Mouse (Mus musculus) limb, embryonic 10.5 days (tissue): ENCODE measurements around the gene Plin3. TPM values are rescaled to one million over a fixed set of nuclear protein-coding genes. Genes with fewer than 3 reads are reported as not detected.

ENCODE experiments used
- DNase-seq: peaks from one replicate; pipeline ENCODE4 v3.0.0-alpha.2; 2017; ENCODE audit warnings: low spot score
- H3K27ac ChIP-seq: fragments of 300-500 bp; sonication (generic); 2 replicates; pipeline ENCODE4 v1.5.1; 2016; ENCODE audit warnings: mild to moderate bottlenecking
- H3K27me3 ChIP-seq: fragments of 300-500 bp; sonication (generic); 2 replicates; pipeline ENCODE4 v1.6.1; 2016; ENCODE audit warnings: low read depth, mild to moderate bottlenecking; ENCODE audit not compliant: poor library complexity, severe bottlenecking
- H3K36me3 ChIP-seq: fragments of 300-500 bp; sonication (generic); 2 replicates; pipeline ENCODE4 v1.6.1; 2016; ENCODE audit warnings: mild to moderate bottlenecking, moderate library complexity
- H3K4me1 ChIP-seq: fragments of 300-500 bp; sonication (generic); 2 replicates; pipeline ENCODE4 v1.6.1; 2016
- H3K4me3 ChIP-seq: fragments of 300-500 bp; sonication (generic); 2 replicates; pipeline ENCODE4 v1.5.1; 2016; ENCODE audit warnings: mild to moderate bottlenecking, moderate library complexity
- H3K9me3 ChIP-seq: fragments of 300-500 bp; sonication (generic); replicated peaks from 2 replicates; pipeline ENCODE4 v1.6.1; 2016; ENCODE audit warnings: mild to moderate bottlenecking
- WGBS: fragments of 180-500 bp; shearing (Covaris S2); methylation state at CpG from one replicate; pipeline ENCODE4 v1.1.7; 2016; 5-methylcytosine and 5-hydroxymethylcytosine counted together
- polyA plus RNA-seq: library from polyadenylated mRNA; unstranded; fragments of >200 nt; fragmentation: Nextera tagmentation; extraction: Ambion mirVana; gene quantifications from 2 replicates; pipeline ENCODE4 v1.2.1, GENCODE M21; 2016

The Plin3 gene
- polyA plus RNA-seq, 1 experiment from 2014 or later: 89.7 TPM

DNA sequence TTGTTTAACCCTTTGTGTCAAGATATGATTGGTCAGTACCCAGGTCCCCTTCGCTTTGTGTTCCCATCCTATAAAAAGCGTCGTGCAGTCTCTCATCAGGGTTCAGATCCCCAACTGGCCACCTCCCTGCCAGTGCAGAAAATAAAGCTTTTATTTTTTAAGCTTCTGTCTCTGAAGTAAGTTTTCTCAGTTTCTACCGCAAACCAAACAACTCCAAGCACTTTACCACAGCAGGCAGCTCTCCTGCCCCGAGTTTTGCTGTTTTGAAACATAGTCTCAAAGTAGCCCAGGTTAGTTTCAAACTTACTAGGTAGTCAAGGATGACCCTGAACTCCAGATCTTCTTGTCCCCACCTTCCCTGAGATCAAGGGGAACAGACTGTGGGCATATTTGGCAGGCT lies 14.3 kb downstream of the Plin3 start:
- H3K27me3 ChIP-seq: no peaks in the 10 kb centered on the region
- H3K9me3 ChIP-seq: no peaks in the 10 kb centered on the region
- no peak overlapping the region for H3K4me3 ChIP-seq
- no peak for DNase-seq
- H3K36me3 ChIP-seq: peaks cover 52% of the 10 kb centered on the region
- H3K4me1 ChIP-seq: peaks cover 36% of the 10 kb centered on the region
- 94% methylated on average over 5 of the region's 5 CpGs for WGBS
- 0 out of 2 replicates have a peak overlapping the region, but pooled peaks have one; percentile 2 for H3K27ac ChIP-seq

GRCm38 (mm10) chr17:56277567-56277893 lies 15.1 kb downstream of the Plin3 start:
- peaks cover 41% of the 10 kb centered on the region for H3K4me1 ChIP-seq

GRCm38 (mm10) chr17:56276643-56277566 lies 15.8 kb downstream of the Plin3 start, which contains the start of gene Ticam1:
TSS of gene Ticam1 (minus strand) at chr17:56276786.
- Histone ChIP-seq H3K36me3 (peaks cover 48% of the 10 kb centered on the region), H3K9me3 (no peaks in the 10 kb centered on the region), H3K27ac (peak within 1 kb of the TSS; percentile 81), H3K27me3 (no peaks in the 10 kb centered on the region), H3K4me1 (peaks cover 41% of the 10 kb centered on the region), H3K4me3 (peak within 1 kb of the TSS; percentile 60)
- 9% methylated on average over 21 of the region's 21 CpGs for WGBS
- peak; percentile 95 for DNase-seq

More at GRCm38 (mm10) chr17:56277567-56277893, 15.1 kb downstream of the Plin3 start:
- peak overlapping the region; percentile 81 for H3K27ac ChIP-seq
- no peaks in the 10 kb centered on the region for H3K9me3 ChIP-seq
- WGBS: 46% methylated on average over 2 of the region's 2 CpGs
- peak overlapping the region; percentile 60 for H3K4me3 ChIP-seq
- no peaks in the 10 kb centered on the region for H3K27me3 ChIP-seq
- no peak for DNase-seq
- H3K36me3 ChIP-seq: peaks cover 46% of the 10 kb centered on the region

GRCm38 (mm10) chr17:56275842-56276480 lies 16.7 kb downstream of the Plin3 start:
- Histone ChIP-seq H3K4me3 (peak overlapping the region; percentile 60), H3K9me3 (no peaks in the 10 kb centered on the region), H3K36me3 (peaks cover 48% of the 10 kb centered on the region), H3K4me1 (peaks cover 37% of the 10 kb centered on the region), H3K27ac (peak overlapping the region; percentile 81), H3K27me3 (no peaks in the 10 kb centered on the region)
- 31% methylated on average over 5 of the region's 5 CpGs for WGBS
- no peak for DNase-seq

DNA sequence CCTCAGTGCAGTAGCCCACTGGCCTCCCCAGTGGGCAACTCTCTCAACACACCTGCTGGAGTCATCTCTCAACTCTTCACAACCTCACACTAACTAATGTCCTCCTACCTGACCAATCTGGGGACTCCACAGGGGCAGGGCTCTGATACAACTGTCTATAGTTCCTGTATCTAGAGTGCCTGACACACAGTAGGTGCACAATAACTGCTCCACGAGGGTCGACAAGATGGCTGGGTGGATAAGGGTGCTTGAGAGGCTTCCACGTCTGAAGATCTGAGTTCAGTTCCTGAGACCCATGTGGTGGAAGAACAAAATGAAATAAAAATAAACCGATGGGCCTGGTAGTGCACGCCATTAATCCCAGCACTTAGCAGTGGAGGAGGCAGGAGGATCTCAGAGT lies 18.7 kb downstream of the Plin3 start:
- H3K9me3 ChIP-seq: no peaks in the 10 kb centered on the region
- no peak overlapping the region for H3K4me3 ChIP-seq
- peaks cover 37% of the 10 kb centered on the region for H3K4me1 ChIP-seq
- DNase-seq: no peak
- no peaks in the 10 kb centered on the region for H3K27me3 ChIP-seq
- WGBS: 90% methylated on average over 5 of the region's 5 CpGs
- H3K36me3 ChIP-seq: peaks cover 44% of the 10 kb centered on the region
- no peak overlapping the region for H3K27ac ChIP-seq

DNA sequence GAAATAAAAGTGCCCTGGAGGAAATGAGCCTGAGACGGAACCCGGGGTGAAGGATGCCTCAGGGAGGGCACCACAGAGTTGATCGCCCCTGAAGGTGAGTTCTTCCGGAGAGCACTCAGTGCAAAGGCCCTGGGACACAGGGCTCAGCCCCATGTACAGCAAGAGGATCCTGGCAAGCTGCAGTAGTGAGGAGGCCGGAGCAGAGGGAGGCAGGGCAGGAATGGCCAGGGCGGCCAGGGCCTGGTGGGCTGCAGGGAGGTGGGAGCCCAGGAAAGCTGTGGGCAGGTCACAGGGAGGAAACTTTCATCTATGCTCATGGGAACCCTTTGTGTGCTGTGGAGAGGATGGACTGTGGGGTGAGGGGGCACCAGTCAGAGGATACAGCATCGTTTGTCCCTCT lies 19.2 kb downstream of the Plin3 start:
- H3K27ac ChIP-seq: peak overlapping the region; percentile 44; the same call in 1 of the 2 replicates
- H3K4me3 ChIP-seq: no peak overlapping the region
- 85% methylated on average over 7 of the region's 7 CpGs for WGBS
- no peaks in the 10 kb centered on the region for H3K27me3 ChIP-seq
- DNase-seq: no peak
- peaks cover 37% of the 10 kb centered on the region for H3K4me1 ChIP-seq
- no peaks in the 10 kb centered on the region for H3K9me3 ChIP-seq
- H3K36me3 ChIP-seq: peaks cover 39% of the 10 kb centered on the region

- whole genome bisulfite sequencing: 76% methylated on average over 3 of the region's 3 CpGs
Observed at GRCm38 (mm10) chr17:56272644-56273043, 20.0 kb downstream of the Plin3 start.

GRCm38 (mm10) chr17:56271609-56272253 lies 20.9 kb downstream of the Plin3 start:
- DNase-seq: no peak
- WGBS: 87% methylated on average over 12 of the region's 12 CpGs
- H3K27me3 ChIP-seq: no peaks in the 10 kb centered on the region
- no peak overlapping the region for H3K27ac ChIP-seq
- peaks cover 27% of the 10 kb centered on the region for H3K4me1 ChIP-seq
- no peak overlapping the region for H3K4me3 ChIP-seq
- H3K9me3 ChIP-seq: no peaks in the 10 kb centered on the region
- H3K36me3 ChIP-seq: peaks cover 37% of the 10 kb centered on the region

More at GRCm38 (mm10) chr17:56272644-56273043, 20.0 kb downstream of the Plin3 start:
- H3K27ac ChIP-seq: no peak overlapping the region
- H3K27me3 ChIP-seq: no peaks in the 10 kb centered on the region
- H3K4me1 ChIP-seq: peaks cover 37% of the 10 kb centered on the region
- H3K9me3 ChIP-seq: no peaks in the 10 kb centered on the region
- DNase-seq: no peak
- H3K4me3 ChIP-seq: no peak overlapping the region
- peaks cover 37% of the 10 kb centered on the region for H3K36me3 ChIP-seq

- Histone ChIP-seq H3K27ac (peak overlapping the region; percentile 85), H3K4me3 (peak overlapping the region; percentile 51), H3K36me3 (peaks cover 43% of the 10 kb centered on the region), H3K9me3 (no peaks in the 10 kb centered on the region), H3K27me3 (no peaks in the 10 kb centered on the region), H3K4me1 (peaks cover 16% of the 10 kb centered on the region)
- no peak for DNase-seq
- WGBS: 81% methylated on average over 3 of the region's 3 CpGs
Observed at GRCm38 (mm10) chr17:56269741-56270140, 22.9 kb downstream of the Plin3 start.

DNA sequence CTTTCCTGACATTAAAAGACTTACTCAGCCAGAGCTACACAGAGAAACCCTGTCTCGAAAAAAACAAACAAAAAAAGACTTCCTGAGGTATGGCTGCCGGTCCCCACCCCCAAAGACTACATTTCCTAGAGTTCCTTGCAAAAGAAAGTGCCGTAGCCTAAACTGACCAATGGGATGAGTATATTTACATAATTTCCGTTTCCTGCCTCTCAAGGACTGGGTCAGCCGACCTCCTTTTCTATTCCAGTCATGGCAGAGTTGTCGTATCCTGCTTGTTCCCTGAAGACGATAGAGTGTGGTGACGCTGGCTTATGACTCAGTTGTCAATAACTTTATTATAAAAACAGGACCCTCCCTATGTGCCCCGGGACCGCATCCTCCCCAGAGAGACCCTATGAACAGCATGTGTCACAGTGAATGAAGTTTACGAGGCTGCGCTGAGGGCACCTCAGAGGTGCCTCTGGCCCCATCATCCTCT lies 23.5 kb downstream of the Plin3 start:
- H3K27ac ChIP-seq: peak overlapping the region; percentile 85
- DNase-seq: no peak

GRCm38 (mm10) chr17:56266271-56266670 lies 26.4 kb downstream of the Plin3 start:
- no peak for DNase-seq
- 64% methylated on average over 3 of the region's 3 CpGs for WGBS
- Histone ChIP-seq H3K27ac (no peak overlapping the region), H3K9me3 (no peaks in the 10 kb centered on the region), H3K4me3 (no peak overlapping the region), H3K27me3 (no peaks in the 10 kb centered on the region), H3K36me3 (peaks cover 46% of the 10 kb centered on the region), H3K4me1 (peaks cover 9% of the 10 kb centered on the region)

More for the DNA sequence above, 23.5 kb downstream of the Plin3 start:
- peak overlapping the region; percentile 51 for H3K4me3 ChIP-seq
- peaks cover 16% of the 10 kb centered on the region for H3K4me1 ChIP-seq
- WGBS: 22% methylated on average over 12 of the region's 12 CpGs
- H3K27me3 ChIP-seq: no peaks in the 10 kb centered on the region
- peaks cover 46% of the 10 kb centered on the region for H3K36me3 ChIP-seq
- no peaks in the 10 kb centered on the region for H3K9me3 ChIP-seq

GRCm38 (mm10) chr17:56265869-56266268 lies 26.8 kb downstream of the Plin3 start:
- Histone ChIP-seq H3K27me3 (no peaks in the 10 kb centered on the region), H3K9me3 (no peaks in the 10 kb centered on the region), H3K4me3 (no peak overlapping the region), H3K4me1 (peaks cover 12% of the 10 kb centered on the region), H3K36me3 (peaks cover 46% of the 10 kb centered on the region), H3K27ac (no peak overlapping the region)
- WGBS: 97% methylated on average over 3 of the region's 3 CpGs
- DNase-seq: no peak
